Mouse (Mus musculus): Measurements from ENCODE around the gene Kcnn1. TPM values are rescaled to one million over a fixed set of nuclear protein-coding genes. Genes with fewer than 3 reads are reported as not detected.

Gene Kcnn1
- polyA plus RNA-seq, 1 experiment from 2014 or later: 0.25 TPM

DNA sequence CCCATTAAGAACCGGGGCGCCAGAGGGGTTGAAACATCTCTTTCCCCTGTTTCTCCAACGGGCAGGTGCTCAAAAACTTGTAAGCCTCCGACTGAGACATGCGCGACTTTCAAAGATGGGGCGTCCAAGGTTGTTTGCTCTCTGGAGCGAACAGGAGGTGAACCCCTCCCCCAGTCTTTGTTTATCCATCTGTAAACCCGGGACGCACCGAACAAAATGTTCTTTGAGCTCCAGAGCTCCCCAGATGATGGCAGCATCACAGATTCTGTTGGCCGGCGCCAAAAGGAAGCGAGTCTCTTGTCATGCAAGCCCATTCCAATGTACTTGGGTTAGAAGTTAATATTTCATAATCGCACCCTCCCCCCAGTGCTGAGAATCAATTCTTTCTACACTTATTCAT, 64.8 kb downstream of the Kcnn1 start:
- H3K9ac ChIP-seq: no peak overlapping the region; the same call in 1 of the 2 replicates

DNA sequence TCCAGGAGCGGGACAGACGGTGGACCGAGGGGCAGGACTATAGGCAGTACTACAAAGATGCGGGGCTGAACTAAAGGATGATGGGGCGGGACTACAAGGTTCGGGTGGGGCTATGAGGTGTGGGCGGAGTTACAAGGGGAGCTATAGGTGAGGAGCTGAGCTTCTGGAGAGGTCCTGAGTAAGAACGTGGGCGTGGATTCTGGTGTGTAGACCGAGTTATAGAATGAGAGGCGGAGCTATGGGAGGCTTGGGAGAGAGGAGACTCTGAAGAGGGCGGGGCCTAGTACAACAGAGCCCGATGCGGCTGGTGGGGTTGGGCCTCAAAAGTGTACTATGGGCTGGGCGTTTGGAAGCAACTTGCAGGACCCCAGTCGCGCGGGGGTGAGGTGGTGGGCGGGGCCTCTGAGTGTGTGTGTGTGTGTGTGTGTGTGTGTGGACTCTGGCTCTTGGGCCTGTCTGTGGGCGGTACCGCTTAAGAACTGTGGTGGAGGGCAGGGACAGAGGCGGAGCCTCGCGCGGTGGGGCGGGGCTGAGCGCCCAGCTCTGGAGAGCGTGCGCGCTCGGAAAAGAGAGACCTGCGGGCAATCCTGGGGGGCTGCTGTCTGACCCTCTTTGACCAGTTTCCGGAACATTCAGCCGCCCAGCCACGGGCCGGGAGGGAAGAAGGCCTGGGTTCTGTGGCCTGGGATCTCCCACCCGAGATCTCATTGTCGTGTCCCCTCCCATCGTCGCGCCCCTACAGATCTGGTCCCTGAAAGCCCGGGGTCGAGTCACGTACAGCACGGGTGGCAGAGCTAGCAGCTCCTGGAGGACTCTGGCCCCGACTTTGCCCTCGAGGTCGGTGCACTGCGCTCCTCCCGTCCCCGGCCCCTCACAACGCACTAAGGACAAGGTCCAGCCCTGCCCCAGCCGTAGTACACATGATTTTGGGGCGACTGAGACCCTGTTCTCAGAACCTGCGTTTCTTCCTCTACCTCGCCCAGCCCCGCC, 65.7 kb downstream of the Kcnn1 start:
- H3K4me3 ChIP-seq (replicated peaks): peak overlapping the region; percentile 64
- no peaks in the 10 kb centered on the region for H3K36me3 ChIP-seq (replicated peaks)
- H3K9me3 ChIP-seq (replicated peaks): peaks cover 2% of the 10 kb centered on the region; the same call in 1 of the 2 replicates
- H3K4me1 ChIP-seq (replicated peaks): peaks cover 66% of the 10 kb centered on the region
- peak overlapping the region; percentile 92 for H3K4me2 ChIP-seq
- peak overlapping the region; percentile 58; the same call in 1 of the 2 replicates for H3K27ac ChIP-seq (replicated peaks)
- ATAC-seq (ENCODE audit: insufficient read depth): peak; percentile 82
- peaks cover 83% of the 10 kb centered on the region for H3K27me3 ChIP-seq
- WGBS (ENCODE audit: insufficient replicate concordance): 1% methylated on average over 56 of the region's 57 CpGs
- peak overlapping the region; percentile 63 for H3K9ac ChIP-seq

More for the DNA sequence above, 64.8 kb downstream of the Kcnn1 start:
- Histone ChIP-seq H3K4me1 (replicated peaks) (peaks cover 65% of the 10 kb centered on the region), H3K36me3 (replicated peaks) (no peaks in the 10 kb centered on the region), H3K4me3 (replicated peaks) (peak overlapping the region; percentile 64), H3K9me3 (replicated peaks) (no peaks in the 10 kb centered on the region), H3K27ac (replicated peaks) (peak overlapping the region; percentile 58), H3K4me2 (peak overlapping the region; percentile 92), H3K27me3 (peaks cover 77% of the 10 kb centered on the region)
- ATAC-seq (ENCODE audit: insufficient read depth): no peak
- WGBS (ENCODE audit: insufficient replicate concordance): 16% methylated on average over 15 of the region's 15 CpGs

DNA sequence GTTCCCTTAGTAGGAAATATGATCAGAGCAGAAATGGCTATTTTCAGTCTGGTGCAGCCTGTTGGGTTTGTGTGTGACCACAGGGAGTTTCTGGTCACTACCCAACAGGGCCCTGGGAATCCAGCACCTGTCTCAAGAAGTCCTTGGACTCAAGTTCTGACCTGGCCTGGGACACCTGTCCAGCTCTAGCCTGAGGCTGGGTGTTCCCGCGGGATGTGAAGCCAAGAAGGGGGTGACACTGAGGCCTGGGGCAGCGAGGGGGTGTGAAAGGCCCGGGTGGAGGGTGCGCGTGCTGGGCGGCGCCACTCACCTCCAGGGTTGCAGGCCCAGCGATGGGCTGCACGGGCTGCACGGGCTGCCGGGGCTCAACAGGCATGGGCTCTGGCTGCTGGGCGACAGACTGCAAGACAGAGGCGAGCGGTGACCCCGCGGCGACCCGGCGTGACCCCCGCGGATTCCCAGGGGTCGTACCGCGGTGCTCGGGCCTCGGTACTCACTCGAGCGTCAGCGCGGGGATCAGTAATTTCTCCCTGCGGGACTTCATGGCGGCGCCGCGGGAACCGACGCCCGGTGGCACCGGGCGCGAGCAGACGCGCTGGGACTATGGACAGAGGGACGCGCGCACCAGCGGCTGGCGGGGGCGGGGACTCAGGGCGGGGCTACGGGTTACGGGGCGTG, 66.5 kb downstream of the Kcnn1 start:
- H3K27ac ChIP-seq (replicated peaks): peak overlapping the region; percentile 39

DNA sequence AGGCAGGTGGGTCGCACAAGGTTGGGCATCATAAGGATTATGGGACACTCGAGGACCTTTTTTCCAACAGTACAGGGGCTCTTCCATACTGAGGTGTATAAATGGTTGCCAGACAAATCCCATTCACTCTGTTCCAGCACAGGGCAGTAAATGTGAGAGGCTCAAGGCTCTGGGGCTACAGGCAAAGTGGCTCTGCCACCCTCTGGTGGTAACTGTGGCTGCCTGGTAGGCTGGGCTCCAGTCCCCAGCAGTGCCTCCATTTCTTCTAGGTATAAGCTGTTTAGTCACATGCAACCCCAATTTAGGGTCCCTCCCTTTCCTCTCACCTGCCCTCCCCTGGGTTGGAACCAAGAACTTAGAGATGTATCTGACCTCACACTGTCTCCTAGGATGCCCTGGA, 67.7 kb downstream of the Kcnn1 start:
- Histone ChIP-seq H3K9me3 (replicated peaks) (peaks cover 3% of the 10 kb centered on the region; the same call in 1 of the 2 replicates), H3K27ac (replicated peaks) (no peak overlapping the region), H3K4me1 (replicated peaks) (peaks cover 69% of the 10 kb centered on the region), H3K36me3 (replicated peaks) (no peaks in the 10 kb centered on the region), H3K27me3 (peaks cover 69% of the 10 kb centered on the region), H3K9ac (no peak overlapping the region), H3K4me3 (replicated peaks) (no peak overlapping the region), H3K4me2 (no peak overlapping the region)
- ATAC-seq (ENCODE audit: insufficient read depth): no peak
- 62% methylated on average over 2 of the region's 2 CpGs for WGBS (ENCODE audit: insufficient replicate concordance)

More for the DNA sequence above, 66.5 kb downstream of the Kcnn1 start:
- no peak for ATAC-seq (ENCODE audit: insufficient read depth)
- H3K4me1 ChIP-seq (replicated peaks): peaks cover 66% of the 10 kb centered on the region
- peaks cover 3% of the 10 kb centered on the region; the same call in 1 of the 2 replicates for H3K9me3 ChIP-seq (replicated peaks)
- H3K9ac ChIP-seq: peak overlapping the region; percentile 63
- H3K36me3 ChIP-seq (replicated peaks): no peaks in the 10 kb centered on the region
- peak overlapping the region; percentile 64 for H3K4me3 ChIP-seq (replicated peaks)
- WGBS (ENCODE audit: insufficient replicate concordance): 5% methylated on average over 54 of the region's 54 CpGs
- peak overlapping the region; percentile 92 for H3K4me2 ChIP-seq
- H3K27me3 ChIP-seq: peaks cover 79% of the 10 kb centered on the region

DNA sequence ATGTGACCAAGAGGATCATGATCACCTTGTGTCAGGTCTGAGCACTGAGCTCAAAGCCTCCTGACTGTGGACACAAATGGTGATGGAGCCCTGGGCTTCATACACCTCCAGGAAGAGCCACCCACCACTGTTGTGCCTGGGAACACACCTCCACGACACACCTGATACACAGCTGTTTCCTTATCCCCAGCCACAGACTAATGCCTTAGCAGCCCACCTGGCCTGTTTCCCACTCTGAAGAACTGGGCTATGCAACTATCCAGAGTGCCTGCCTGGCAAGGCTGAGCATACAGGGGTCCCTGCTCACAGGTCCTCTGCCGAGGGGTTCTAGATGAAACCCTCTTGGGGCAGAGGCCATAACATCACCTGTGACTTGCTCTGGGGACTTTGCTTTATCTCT, 68.8 kb downstream of the Kcnn1 start:
- Histone ChIP-seq H3K9ac (no peak overlapping the region), H3K4me2 (no peak overlapping the region), H3K4me1 (replicated peaks) (peaks cover 80% of the 10 kb centered on the region), H3K27ac (replicated peaks) (no peak overlapping the region), H3K9me3 (replicated peaks) (peaks cover 3% of the 10 kb centered on the region; the same call in 1 of the 2 replicates), H3K36me3 (replicated peaks) (peaks cover 8% of the 10 kb centered on the region), H3K27me3 (peaks cover 57% of the 10 kb centered on the region), H3K4me3 (replicated peaks) (no peak overlapping the region)
- ATAC-seq (ENCODE audit: insufficient read depth): no peak
- WGBS (ENCODE audit: insufficient replicate concordance): 60% methylated on average over 2 of the region's 2 CpGs

GRCm38 (mm10) chr8:70792700-70793099, 70.4 kb downstream of the Kcnn1 start:
- H3K27ac ChIP-seq (replicated peaks): peak overlapping the region; percentile 45; the same call in 1 of the 2 replicates

More at GRCm38 (mm10) chr8:70792700-70793099, 70.4 kb downstream of the Kcnn1 start:
- H3K27me3 ChIP-seq: peaks cover 42% of the 10 kb centered on the region
- no peak overlapping the region for H3K9ac ChIP-seq
- peaks cover 23% of the 10 kb centered on the region for H3K36me3 ChIP-seq (replicated peaks)
- ATAC-seq (ENCODE audit: insufficient read depth): peak; percentile 0; the same call in 1 of the 2 replicates
- H3K4me3 ChIP-seq (replicated peaks): peak overlapping the region; percentile 72
- peaks cover 86% of the 10 kb centered on the region for H3K4me1 ChIP-seq (replicated peaks)
- WGBS (ENCODE audit: insufficient replicate concordance): 1% methylated on average over 20 of the region's 20 CpGs
- peak overlapping the region; percentile 93 for H3K4me2 ChIP-seq
- H3K9me3 ChIP-seq (replicated peaks): peaks cover 3% of the 10 kb centered on the region; the same call in 1 of the 2 replicates

Small RNA genes within 50 kb of the gene (microRNA-seq; reads per million reads assigned to microRNA genes)
- gene Mir7067 (1.3 reads per million), gene Mir7240 (2.0 reads per million)

Other genes starting within 250 kb of the Kcnn1 start
- gene Lrrc25, start 247.1 kb downstream of the Kcnn1 start, polyA plus RNA-seq (2015; fragmentation: Nextera tagmentation; extraction: Ambion mirVana): 7.2 and 7.4 TPM in 2 replicates
- 3.4 and 4.3 TPM in 2 replicates for gene Gdf15, start 230.8 kb downstream of the Kcnn1 start, polyA plus RNA-seq (2015; fragmentation: Nextera tagmentation; extraction: Ambion mirVana)
- gene Pgpep1, start 202.9 kb downstream of the Kcnn1 start, polyA plus RNA-seq (2015; fragmentation: Nextera tagmentation; extraction: Ambion mirVana): 21.7 and 22.3 TPM in 2 replicates
- 148 and 155 TPM in 2 replicates for gene Lsm4, start 190.0 kb downstream of the Kcnn1 start, polyA plus RNA-seq (2015; fragmentation: Nextera tagmentation; extraction: Ambion mirVana)
- 23.7 and 26.1 TPM in 2 replicates for gene Jund, start 164.3 kb downstream of the Kcnn1 start, polyA plus RNA-seq (2015; fragmentation: Nextera tagmentation; extraction: Ambion mirVana)
- 0.01 and 0.02 TPM in 2 replicates for gene Iqcn, start 159.8 kb downstream of the Kcnn1 start, polyA plus RNA-seq (2015; fragmentation: Nextera tagmentation; extraction: Ambion mirVana)
- 0.13 and 0.35 TPM in 2 replicates for gene Gm3336, start 144.7 kb downstream of the Kcnn1 start, polyA plus RNA-seq (2015; fragmentation: Nextera tagmentation; extraction: Ambion mirVana)
- 1.4 and 1.9 TPM in 2 replicates for gene Pde4c, start 139.5 kb downstream of the Kcnn1 start, polyA plus RNA-seq (2015; fragmentation: Nextera tagmentation; extraction: Ambion mirVana)
- 2.7 and 3.5 TPM in 2 replicates for gene Rab3a, start 108.6 kb downstream of the Kcnn1 start, polyA plus RNA-seq (2015; fragmentation: Nextera tagmentation; extraction: Ambion mirVana)
- 34.7 and 37.8 TPM in 2 replicates for gene Mpv17l2, start 102.3 kb downstream of the Kcnn1 start, polyA plus RNA-seq (2015; fragmentation: Nextera tagmentation; extraction: Ambion mirVana)
- 14.7 and 16.5 TPM in 2 replicates for gene Pik3r2, start 86.5 kb downstream of the Kcnn1 start, polyA plus RNA-seq (2015; fragmentation: Nextera tagmentation; extraction: Ambion mirVana)
- 6.7 and 8.2 TPM in 2 replicates for gene Mast3, start 58.2 kb downstream of the Kcnn1 start, polyA plus RNA-seq (2015; fragmentation: Nextera tagmentation; extraction: Ambion mirVana)
- gene Il12rb1, start 54.8 kb downstream of the Kcnn1 start, polyA plus RNA-seq (2015; fragmentation: Nextera tagmentation; extraction: Ambion mirVana): 0.22 TPM in 2 replicates
- 12.6 and 15.2 TPM in 2 replicates for gene Arrdc2, start 23.5 kb downstream of the Kcnn1 start, polyA plus RNA-seq (2015; fragmentation: Nextera tagmentation; extraction: Ambion mirVana)
- 48.1 and 51.2 TPM in 2 replicates for gene Ccdc124, start 10.7 kb upstream of the Kcnn1 start, polyA plus RNA-seq (2015; fragmentation: Nextera tagmentation; extraction: Ambion mirVana)
- 0.05 TPM in 1 of 2 replicates, not detected in the other for gene Slc5a5, start 29.5 kb upstream of the Kcnn1 start, polyA plus RNA-seq (2015; fragmentation: Nextera tagmentation; extraction: Ambion mirVana)
- 2,061 and 2,126 TPM in 2 replicates for gene Rpl18a, start 34.2 kb upstream of the Kcnn1 start, polyA plus RNA-seq (2015; fragmentation: Nextera tagmentation; extraction: Ambion mirVana)
- gene Map1s, start 42.7 kb upstream of the Kcnn1 start, polyA plus RNA-seq (2015; fragmentation: Nextera tagmentation; extraction: Ambion mirVana): 15.4 and 17.6 TPM in 2 replicates